ENCODE assay signal across 22 mouse cellular contexts in genomic region chr19:56452421-56452820, GRCm38 (mm10). TPM values are rescaled to one million over a fixed set of nuclear protein-coding genes. Genes with fewer than 3 reads are reported as not detected.
"Had no signal": no experiment of that assay in that cellular context is flagged by ENCODE, and none has a peak within 500 bp of the region (broad histone marks: within the 10 kb centered on the region; RNA-seq: fewer than 3 reads in every experiment).

No protein-coding gene starts in this region.

- DNase-seq: kidney, adult 8-10 months; kidney, postnatal 10 days; layer of hippocampus, adult 9-11 months; liver; lung, adult 18-20 months; retina, postnatal 1 day; right cerebral cortex, postnatal 4 days; thymus, adult 18-20 months; thymus, postnatal 36 days had no signal

- H3K27ac ChIP-seq: kidney, embryonic 15.5 days; limb, embryonic 10.5 days; limb, embryonic 13.5 days; liver, embryonic 12.5 days; liver, embryonic 15.5 days; lung, embryonic 15.5 days; midbrain, embryonic 10.5 days; midbrain, embryonic 13.5 days; neural tube, embryonic 13.5 days; stomach, embryonic 15.5 days had no signal

- H3K4me1 ChIP-seq: liver, embryonic 12.5 days; liver, embryonic 15.5 days; midbrain, embryonic 13.5 days; neural tube, embryonic 13.5 days; stomach, embryonic 15.5 days had no signal

- H3K4me3 ChIP-seq: kidney, embryonic 15.5 days; limb, embryonic 10.5 days; limb, embryonic 13.5 days; liver, embryonic 12.5 days; liver, embryonic 15.5 days; lung, embryonic 15.5 days; megakaryocyte, embryonic 14.5 days; midbrain, embryonic 10.5 days; midbrain, embryonic 13.5 days; myocyte; neural tube, embryonic 13.5 days; stomach, embryonic 15.5 days had no signal

RNA-seq across cellular contexts. Expression of gene Plekhs1, which starts 9.0 kb away (rescaled TPM):
- total RNA-seq: monocyte, adult 5-6 weeks had no signal
- polyA plus RNA-seq: liver, embryonic 12.5 days; liver, embryonic 15.5 days; midbrain, embryonic 10.5 days had no signal
